Mouse (Mus musculus) hematopoietic stem cell, adult 5-6 weeks (primary cell): ENCODE measurements around the gene Notch2. TPM values are rescaled to one million over a fixed set of nuclear protein-coding genes. Genes with fewer than 3 reads are reported as not detected.

ENCODE experiments used
- ATAC-seq, 2 experiments: fragments of 125-278 bp in 1 of 2; replicated peaks in 1 of 2; 2 replicates each; pipeline ENCODE4 v1.8.0; 2016 to 2017; ENCODE audit warnings: inconsistent platforms in 2 of 2, mild to moderate bottlenecking in 2 of 2, moderate number of reproducible peaks in 2 of 2, low read depth in 1 of 2, moderate TSS enrichment in 1 of 2; ENCODE audit not compliant: low FRiP score in 2 of 2, poor library complexity in 2 of 2, severe bottlenecking in 2 of 2, insufficient read depth in 1 of 2, low TSS enrichment in 1 of 2
- total RNA-seq: library from RNA; stranded (forward); fragments of 172-1452, 232-1000 nt; gene quantifications from 2 replicates; pipeline ENCODE4 v1.2.3, GENCODE M21; 2017

The Notch2 gene
- total RNA-seq, 1 experiment from 2014 or later, result 46.6 TPM

DNA sequence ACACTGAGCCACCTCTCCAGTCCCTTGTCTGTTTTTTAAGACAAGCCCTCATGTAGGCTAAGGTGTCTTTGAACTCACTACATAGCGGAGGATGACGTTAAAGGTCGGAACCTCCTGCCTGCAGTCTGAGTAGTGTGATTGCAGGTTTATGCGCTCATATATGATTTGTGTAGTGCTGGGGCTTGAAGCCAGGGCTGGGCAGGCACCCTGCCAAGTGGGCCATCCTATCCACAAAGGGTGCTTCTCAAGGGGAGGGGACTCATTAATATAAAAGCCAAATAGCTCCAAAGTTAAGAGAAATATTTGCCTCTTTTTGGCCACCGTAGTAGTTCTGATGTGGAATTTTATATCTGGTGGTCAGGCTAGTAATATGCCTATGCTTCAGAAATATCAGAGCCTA lies 22.8 kb upstream of the Notch2 start:
- no peak for ATAC-seq

DNA sequence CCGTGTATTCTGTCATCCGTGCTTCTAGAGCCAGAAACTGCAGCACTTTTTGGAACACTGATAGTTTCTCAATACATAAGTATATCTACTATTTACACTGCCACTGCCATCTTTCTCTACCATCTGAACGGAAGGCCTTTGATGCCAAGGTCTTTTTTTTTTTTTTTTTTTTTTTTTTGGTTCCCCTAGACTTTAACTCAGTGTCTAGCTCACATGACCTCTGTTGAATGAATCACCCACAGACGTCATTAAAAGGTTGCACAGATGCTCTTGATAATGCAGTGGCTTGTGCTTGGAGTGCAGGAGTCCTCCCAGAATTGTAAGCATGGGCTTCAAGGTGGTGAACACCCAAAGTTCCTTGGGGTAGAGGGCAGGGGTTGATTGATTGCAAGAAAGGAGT lies 21.0 kb upstream of the Notch2 start:
- no peak for ATAC-seq

DNA sequence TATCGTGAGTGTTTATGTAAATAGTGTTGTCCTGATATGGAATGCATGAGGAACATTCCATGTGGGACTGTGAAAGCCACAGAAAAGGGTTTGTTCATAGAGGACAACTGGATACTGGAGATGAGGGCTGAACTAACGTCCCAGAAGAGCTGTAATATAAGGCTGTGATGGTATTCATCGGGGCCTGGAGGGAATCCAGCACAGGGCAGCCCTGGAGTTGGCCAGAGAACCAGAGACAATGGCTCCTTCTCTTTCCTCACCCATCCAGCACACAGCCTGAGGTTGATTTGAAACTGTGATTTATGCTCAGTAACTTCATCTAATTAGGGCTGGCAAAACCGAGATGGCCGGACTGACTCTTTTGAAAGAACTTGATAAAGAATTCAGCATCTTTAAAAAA lies 20.1 kb upstream of the Notch2 start:
- no peak for ATAC-seq

DNA sequence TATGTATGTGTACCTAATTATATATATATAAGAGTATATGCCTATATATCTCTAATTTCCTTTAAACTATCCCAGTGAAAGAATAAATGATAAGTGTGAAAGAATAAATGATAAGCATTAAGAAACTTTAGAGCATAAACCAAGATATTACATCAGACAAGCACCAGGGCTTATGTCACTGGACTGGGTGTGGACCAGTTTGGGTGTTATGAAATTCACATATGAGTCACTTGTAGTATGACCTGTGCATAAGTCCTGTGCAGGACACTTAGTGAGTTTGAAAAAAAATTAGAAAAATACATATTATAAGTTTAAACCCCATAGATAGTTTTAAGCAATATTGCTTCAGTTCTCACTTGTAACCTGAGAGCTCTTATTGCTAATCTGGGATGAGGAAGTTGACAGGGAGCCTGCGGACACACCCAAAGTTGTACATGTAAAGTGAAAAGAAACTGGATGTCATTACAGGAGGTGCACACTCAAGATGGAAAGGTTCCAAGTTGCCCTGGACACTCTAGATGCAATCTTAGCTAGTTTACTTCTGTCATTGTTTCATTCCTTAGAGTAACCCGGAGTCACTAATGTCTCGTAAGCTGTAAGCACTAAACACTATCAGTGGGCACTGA lies 19.3 kb upstream of the Notch2 start:
- peak in 1 of 2 experiments; percentile 64; a peak in 1 of 4 replicates for ATAC-seq

DNA sequence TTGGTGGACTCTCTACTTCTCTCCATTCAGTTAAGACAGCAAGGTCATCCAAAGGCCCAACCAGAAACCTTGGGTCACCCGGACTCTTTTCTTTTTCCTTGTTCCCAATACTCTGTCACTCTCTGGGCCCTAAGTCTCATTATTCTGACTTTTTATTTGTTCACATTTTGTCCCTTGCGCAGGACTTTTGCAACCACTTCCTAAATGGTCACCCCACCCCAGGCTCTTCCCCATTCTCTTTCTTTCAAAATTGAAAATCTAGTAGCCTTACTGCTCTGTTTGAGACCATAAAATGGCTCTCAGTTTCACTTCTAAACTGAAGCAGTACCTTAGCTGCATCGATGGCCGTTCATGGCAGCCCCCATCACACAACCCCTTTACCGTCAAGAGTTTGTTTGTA lies 18.5 kb upstream of the Notch2 start:
- ATAC-seq, result peak in 1 of 2 experiments; percentile 45; a peak in 1 of 4 replicates

DNA sequence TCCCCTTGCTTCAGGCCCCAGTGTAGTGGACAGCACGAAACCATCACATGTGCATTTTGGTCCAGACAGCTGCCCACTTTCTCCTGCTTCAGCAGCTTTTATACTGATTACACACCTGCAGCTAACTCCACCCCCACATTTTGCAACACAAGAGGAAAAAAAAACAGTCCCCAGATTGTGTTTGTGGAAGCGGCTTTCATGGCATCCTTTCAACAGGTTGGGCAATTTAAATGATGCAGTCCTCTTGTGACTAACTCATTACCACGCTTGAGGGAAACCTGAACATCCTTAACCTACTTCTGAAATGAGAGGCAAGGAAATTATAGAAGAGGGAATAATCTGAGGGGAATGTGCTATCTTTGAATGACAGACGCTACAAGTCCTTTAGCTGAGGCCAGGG lies 15.0 kb upstream of the Notch2 start:
- ATAC-seq, result peak in 1 of 2 experiments; percentile 36; a peak in 1 of 4 replicates

DNA sequence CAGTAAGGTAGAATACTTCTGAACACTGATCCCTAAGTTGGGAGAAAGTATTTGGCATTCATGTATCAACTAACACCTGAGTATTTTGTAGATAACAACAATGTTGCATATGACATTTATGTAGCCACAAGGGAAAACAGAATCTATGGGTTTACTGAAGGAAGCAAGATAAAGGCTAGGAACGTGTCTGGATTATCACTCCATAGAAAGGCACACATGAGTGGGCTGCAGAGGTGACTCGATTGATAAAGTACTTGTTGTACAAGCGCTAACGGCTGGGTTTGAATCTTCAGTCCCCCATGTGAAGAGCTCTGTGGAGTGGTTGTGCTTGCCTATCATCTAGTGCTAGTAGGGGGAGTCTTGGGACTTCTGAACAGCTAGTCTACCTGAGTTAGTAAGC lies 9.8 kb upstream of the Notch2 start:
- no peak for ATAC-seq

DNA sequence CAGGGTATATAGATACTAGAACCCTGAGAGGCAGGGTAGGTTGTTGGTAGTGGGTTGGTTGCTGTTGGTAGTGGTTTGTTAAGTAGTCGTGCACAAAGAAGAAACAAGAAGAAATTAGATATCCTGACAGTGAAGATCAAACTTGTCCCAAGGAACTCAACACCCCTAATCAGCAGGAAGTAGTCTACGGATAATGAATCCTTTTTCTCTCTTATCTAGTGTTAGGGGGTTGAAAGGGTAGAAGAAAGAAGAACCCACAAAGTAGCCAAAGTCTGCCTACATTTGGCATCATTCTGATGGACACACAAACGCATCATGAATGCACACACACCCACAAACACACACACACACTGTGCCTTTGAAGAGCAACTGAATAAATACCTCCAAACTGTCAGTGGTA lies 9.1 kb upstream of the Notch2 start:
- ATAC-seq, result no peak

DNA sequence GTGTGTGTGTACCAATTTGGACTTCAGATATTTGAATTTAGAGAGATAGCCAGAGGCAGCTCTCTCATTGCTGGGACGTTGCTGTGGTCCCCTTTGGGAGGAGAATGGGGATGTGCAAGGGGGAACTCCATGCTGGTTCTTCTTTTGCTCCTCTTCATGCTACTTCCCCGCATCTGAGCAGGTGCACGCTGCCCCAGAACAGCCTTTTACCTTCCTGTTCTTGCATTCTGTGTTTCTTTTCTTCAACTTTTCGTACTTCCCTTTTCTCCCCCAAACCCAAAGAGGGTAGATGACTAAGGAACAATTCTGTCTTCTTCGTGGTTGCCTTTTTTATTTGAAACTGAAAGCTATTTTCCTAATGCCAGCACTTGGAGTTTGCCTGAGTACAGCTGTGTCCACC lies 8.0 kb upstream of the Notch2 start:
- ATAC-seq, result peak; percentile 66 to 82

DNA sequence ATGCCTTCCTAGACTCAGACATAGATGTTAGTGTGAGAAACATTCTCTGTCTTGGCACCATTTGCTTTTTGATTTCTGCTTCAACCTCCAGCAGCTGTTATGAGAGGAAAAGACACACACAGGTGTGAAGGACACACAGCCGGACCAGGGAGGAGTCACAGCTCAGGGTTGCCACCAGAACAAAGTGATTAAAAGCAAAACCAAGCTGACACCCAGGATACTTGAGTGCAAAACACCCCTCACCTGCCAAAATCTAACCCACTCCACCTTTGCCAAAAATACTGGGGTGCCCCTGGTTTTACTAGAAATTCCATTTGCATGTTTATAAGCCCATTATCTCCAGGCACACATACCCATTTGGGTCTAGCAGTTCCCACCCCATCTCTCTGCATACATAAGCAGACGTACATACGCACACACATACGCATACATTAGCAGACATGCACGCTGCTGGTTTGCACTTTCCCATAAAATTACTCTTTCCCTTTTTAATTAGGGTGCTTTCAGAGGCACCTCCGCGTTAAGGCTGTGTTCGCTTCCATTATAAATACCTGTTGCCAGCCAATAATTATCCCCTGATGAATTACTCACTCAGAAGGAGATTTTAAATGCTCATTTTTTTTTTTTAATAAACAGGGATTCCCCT lies 7.2 kb upstream of the Notch2 start:
- no peak for ATAC-seq

DNA sequence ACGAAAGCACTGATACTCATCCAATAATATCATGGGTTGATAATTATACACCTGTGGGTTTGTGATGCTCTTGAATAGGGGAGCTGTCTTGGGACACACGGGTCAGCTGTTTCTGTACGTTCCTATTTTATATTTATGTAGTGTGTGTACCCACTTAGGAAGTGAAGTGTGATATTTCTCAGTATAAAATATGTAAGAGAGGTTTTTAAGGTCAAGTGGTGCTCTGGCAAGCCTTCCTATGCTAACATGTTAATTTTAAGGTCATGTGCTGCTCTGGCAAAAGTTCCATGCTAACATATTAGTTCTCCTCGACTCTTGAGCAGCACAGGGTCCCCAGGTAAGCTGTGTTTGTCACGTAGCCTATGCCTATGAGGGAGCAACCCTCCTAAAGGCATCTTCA lies 6.4 kb upstream of the Notch2 start:
- no peak for ATAC-seq

DNA sequence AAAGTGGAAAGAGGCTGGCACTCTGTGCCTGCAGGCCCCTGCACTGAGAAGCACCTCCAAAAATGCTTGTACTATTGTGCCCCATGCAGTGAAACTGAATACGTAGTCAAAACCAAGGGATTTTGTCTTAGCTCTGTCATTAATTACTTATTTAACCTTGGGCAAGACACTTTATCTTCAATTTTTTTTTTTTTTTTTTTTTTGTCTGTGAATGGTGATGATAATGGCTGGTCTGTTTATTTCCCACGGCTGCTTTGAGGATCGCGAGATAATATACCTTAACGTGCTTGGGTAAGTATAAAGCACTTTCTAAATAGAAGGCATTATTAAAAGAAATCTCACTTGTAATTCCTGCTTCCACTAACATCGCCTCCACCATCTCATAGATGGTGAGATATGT lies 5.2 kb upstream of the Notch2 start:
- ATAC-seq, result no peak

DNA sequence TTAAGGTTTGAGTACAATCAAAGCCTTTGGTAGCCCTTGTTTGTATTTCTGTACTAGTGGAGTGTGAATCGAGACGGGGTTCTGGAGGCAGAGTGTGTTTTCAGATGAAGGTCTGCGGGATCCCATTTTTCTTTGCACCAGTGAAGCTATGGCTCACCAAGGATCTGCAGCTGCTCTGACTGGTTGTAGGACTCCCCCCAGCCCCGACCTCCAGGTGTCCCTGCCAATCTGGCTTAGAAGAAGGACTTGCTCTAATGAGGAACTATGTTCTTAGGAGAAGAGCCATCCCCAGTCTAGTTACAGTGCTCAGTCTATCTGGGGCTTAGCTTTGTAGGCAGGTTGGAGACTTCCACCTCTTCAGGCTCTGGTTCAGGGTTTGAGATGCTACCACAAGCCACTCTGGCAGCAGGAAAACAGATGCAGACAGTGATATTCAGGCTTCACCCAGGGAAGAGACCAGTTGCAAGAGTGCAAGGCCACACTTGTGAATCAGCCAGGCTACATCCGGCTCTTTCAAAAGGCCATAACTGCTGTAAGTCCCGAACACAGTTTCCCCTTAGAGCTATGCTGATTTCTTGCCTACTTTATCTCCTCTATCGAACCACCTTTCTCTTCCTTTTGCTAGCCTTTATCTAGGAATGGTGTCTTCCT lies 4.0 kb upstream of the Notch2 start:
- 0 out of 4 replicates have a peak, but pooled peaks of 1 of the 2 experiments have one; percentile 3 for ATAC-seq

DNA sequence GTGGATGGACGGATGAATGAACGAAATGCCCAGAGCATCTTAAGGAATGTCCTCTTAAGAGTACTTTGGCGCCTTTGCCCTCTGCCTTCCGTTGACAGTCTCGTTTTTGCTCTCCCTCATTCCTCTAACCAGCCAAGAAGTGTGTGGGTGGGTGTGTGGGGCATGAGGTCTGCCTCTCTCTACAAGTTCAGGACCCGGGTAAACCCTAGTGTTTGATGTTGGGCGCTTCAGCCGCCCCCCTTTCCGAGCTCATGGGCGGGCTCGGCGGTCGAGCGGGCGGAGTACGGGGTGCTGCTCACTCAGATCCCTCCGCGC lies 284 bp upstream of the Notch2 start:
- ATAC-seq, result peak in 1 of 2 experiments; percentile 78; a peak in 3 of 4 replicates

DNA sequence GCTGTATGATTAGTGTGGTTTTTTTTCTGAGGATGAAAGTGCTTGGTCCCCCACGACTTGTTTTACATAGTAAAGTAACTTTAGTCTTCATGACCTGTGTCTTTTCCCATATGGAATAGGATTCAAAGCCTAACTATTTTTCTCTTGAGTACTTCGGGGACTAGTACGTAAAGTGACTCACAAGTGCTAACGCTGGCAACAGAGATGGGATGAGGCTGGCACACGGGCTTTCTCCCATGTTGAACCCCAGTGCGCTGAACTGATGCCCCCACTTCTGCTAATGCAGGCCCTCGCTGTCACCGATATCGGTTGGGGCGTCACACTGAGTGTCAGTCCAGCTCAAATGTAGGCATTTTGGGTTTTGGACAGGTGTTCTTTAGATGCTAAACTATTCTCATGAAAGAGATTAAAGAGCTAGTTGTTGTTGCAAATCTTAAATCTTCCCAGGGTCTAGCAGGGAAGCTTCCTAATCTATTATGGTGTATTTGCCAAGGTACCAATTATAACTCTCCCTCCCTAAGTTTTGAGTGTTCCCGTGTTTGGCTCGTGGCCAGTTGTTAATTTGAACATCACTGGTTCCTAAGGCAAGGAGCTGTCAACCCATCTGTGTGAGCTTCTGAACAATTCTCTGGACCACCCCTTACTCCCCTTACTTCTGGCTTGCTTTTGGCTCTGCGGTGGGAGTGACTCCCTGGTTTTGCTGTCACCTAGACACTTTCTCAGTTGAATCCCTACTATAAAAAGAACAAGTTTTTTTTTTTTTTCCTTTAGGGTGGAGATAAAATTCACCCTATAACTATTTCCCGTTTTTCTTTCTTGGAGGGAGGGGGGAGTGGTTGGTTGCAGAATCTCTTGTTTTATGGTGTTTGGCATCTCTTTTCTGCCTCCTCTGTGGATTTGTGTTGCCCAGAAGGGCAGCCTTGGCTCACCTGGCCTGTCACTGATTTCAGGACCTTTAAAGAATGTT lies 2.2 kb downstream of the Notch2 start:
- ATAC-seq, result no peak

DNA sequence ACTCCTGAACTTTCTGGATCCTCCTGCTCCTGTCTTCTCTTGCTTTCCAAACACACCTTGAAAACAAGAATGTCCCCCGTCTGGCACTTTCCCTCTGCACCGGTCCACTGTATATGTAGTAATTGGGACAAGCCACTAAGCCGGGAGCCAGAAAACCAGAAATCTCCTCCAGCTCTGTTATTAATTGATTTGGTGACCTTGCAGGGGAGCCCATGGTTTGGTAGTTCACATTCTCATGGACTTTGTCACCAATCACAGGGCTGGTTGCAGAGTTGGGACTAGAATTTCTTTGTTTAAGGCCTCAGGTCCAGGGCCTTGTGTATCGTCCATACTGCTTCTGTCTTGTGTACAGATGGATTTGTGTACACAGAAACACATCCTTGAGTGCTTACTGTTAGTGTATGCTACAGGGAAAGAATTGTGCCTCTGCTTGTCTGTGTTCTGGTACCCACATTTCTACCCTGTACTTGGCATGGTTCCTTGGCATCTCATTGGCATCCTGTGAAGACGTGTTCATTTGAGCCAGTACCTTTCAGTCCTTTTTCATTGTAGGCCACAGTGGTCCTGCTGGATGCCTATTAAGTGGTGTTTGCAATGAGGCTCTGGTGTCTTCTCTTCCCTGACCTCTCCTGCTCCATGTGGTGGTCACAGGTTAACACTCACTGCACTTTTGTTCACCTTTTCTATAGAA lies 3.7 kb downstream of the Notch2 start:
- no peak for ATAC-seq

DNA sequence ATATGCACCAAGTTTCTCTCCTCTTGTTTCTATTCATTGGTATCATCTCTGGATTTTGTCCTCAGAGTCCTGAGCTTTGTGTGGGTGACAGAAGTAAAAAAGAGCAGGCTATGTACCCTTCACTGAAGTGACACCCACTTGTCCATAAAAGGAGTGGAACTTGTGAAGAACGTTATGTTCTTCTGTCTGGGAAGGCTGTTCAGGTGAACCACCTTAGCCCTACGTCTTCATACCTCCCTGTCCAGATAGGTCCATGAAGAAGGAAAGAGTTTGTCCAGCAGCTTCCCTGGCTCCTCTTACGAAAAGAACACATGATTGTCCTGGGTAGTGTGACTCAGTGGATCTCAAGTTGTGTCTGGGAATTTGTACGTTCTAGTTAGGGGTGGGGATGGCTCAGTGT lies 4.9 kb downstream of the Notch2 start:
- ATAC-seq, result no peak
